Mouse (Mus musculus): Measurements from ENCODE around the gene Ubqln4.
"Not testable (repeated sequence)": the region's sequence is repeated elsewhere in the genome, so short reads cannot be mapped to it uniquely, and the experiment has no call there.

- not testable (repeated sequence) for TF ChIP-seq CTCF, POLR2A (IDR thresholded peaks at IDR 0.05; ENCODE audit: insufficient read depth, low read depth, low read length)
Observed at GRCm38 (mm10) chr3:88577846-88578245, 24.3 kb downstream of the Ubqln4 start.
